Mouse (Mus musculus) ES-CJ7 (cell line): ENCODE results near the gene Slc30a2.
"Not testable (repeated sequence)": the region's sequence is repeated elsewhere in the genome, so short reads cannot be mapped to it uniquely, and the experiment has no call there.

Source experiments
- DNase-seq: peaks from one replicate; pipeline ENCODE4 v3.0.0; 2011; ENCODE audit warnings: low read depth, low spot score

Gene Slc30a2

GRCm38 (mm10) chr4:134357461-134357771 lies 14.4 kb downstream of the Slc30a2 start:
- DNase-seq: no peak

- no peak for DNase-seq
Measured at GRCm38 (mm10) chr4:134359649-134360048, 16.7 kb downstream of the Slc30a2 start.

DNA sequence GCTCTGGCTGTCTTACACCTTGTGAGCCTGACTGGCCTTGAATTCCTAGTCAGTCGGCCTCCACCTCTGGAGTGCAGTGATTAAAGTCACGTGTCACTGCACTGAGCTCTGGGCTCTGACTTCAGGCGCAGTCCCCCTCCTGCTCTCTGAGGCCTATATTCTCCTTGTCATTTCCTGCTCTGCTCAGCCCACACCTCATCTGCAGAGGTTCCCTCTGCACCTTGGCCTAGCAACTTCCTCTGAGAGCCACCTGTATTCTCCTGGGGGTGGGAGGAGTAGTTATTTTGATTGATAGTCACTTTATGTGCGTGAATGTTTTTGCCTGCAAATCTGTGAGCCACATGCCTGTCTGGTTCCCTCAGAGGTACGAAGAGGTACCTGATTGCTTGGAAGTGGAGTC lies 18.2 kb downstream of the Slc30a2 start:
- DNase-seq: no peak

DNA sequence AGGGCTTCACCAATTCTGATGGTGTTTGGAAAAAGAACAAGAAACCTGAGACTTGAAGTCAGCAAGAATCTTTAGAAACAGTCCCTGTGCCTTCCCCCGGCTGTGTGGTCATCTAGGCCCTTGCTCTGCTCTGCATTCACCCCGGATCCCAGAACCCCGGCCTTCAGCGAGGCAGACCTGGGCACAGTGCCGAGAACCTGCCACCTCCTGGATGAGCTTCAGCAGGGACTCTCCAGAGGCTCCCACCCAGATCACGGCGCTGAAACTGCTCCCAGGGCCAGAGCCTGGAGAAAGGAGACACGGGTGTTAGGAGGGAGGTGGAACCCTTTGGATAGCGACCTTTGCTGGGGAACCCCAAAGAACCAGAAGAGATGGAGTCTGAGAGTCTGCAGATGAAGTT lies 19.1 kb downstream of the Slc30a2 start:
- no peak for DNase-seq

DNA sequence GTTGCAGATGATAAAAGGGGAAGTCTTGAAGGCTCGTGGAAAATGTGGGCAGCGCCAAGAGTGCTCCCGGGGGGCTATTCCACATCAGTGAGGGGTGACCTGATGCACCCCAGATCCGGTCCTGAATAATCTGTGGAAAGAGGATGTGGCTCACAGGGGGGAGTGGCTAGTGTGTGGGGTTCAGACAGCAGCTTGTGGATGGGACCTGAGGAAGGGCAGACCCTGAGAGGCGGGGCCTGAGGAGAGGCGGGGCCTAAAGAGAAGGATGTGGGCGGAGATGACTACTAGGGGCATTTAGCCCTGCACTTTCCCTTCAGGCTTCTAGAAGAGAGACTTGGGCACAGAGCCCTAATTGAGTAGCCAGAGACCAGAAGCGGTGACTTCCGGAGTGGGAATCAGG lies 19.6 kb downstream of the Slc30a2 start:
- DNase-seq: peak; percentile 26

DNA sequence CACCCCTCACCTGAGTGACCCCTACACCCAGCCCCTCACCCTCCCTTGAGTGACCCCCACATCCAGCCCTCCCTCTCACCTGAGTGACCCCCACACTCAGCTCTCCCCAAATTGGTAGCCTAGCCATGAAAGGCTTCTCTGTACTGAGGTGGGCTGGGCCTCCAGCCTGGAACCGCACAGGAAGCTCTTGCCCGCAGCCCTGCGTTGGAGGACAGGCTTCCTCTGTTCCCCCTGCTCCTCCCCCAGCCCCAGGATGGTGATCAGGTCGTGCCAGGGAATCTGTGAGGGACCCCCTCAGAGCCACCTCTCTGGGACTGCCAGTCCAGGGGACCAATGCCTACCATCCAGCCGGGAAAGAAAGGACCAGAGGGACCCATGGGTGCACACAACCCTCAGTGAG lies 22.3 kb downstream of the Slc30a2 start:
- no peak for DNase-seq

- no peak for DNase-seq
Measured at GRCm38 (mm10) chr4:134370649-134371221, 27.8 kb downstream of the Slc30a2 start.

DNA sequence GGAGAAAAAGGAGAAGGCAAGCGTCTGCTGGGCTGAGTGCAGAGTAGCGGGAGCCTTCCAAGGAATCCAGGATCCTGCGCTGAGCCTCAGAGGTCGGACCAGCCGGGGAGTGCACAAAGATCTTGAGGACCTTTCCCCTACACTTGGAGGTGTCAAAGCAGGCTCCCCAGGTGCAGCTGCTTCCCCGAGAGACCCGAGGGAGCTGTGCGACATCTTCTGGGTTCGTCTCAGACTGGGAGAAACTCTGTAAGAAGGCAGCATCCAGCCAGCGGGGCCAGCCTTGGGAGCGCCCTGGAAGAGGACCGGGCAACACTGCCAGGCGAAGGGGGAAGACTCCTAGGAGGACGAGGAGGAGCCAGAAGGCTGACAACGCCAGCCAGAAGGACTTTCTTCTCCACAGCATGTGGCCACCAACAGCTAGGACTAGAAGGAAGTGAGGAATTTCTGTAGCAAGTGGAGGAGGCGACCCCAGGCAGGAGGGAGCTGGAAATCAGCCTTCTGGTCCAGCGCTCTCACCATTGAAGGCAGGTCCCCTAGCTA lies 28.4 kb downstream of the Slc30a2 start:
- DNase-seq: no peak

- peak; percentile 75 for DNase-seq
Measured at GRCm38 (mm10) chr4:134372294-134372747, 29.3 kb downstream of the Slc30a2 start.

DNA sequence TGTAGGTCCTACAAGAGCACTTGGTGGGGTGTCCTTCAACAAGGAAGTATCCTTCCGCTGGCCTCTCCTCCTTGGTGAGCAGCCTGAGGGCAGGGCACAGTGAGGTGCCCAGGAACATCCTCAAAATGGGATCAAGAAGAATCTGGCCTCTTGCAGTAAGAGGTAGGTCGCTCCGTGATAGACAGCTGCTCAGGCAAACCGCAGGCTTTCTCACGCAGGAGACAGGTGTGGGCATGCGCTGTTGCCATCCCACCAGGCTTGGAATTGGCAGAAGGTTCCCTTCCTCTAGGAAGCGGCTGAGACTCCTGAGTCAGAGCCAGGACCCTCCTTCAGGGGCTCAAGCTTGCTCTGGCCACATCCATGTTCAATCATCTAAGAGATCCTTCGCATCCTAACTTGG lies 30.3 kb downstream of the Slc30a2 start:
- no peak for DNase-seq

DNA sequence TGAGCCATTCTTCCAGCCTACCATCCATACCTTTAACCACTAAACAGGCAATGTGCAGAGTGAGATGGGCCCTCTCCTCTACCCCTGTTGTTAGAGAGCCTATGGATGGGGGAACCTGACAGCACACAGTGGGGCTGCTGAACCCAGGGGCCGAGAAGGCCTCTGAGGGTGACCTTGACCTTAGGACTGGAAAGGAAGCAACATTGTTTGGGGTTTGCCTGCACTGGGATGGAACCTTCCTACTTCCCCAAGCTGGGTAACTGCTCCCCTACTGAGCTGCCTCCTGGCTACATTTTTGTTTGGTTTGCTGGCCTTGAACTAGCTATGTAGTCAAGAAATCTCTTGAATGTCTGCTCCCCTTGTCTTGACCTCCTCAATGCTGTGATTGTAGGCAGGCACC lies 31.3 kb downstream of the Slc30a2 start:
- DNase-seq: peak; percentile 70

DNA sequence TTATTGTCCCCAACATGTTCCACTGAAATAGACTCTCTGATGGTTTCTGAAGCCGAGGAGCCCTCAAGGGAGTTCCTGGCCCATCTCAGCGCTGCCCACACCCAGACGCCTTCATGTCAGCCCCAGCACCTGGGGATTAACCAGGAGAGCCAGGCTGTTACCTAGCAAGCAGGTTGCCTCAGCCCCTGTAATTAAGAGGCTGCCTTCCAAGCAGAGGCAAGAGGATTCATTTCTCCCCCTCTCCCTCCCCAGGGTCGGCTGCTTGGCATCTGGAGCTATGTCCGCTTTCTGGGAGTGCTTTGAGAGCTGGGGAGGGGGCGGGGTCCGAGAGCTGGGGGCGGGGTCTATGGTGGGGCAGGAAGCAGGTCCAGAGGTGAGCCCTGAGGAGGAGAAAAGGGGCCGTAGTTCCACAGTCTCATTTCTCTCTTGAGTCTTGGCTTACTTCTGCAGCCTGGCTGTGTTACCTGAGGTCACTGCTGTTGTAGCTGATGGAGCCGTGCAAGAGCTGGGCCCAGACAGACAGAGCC lies 35.2 kb downstream of the Slc30a2 start:
- DNase-seq: peak; percentile 36

DNA sequence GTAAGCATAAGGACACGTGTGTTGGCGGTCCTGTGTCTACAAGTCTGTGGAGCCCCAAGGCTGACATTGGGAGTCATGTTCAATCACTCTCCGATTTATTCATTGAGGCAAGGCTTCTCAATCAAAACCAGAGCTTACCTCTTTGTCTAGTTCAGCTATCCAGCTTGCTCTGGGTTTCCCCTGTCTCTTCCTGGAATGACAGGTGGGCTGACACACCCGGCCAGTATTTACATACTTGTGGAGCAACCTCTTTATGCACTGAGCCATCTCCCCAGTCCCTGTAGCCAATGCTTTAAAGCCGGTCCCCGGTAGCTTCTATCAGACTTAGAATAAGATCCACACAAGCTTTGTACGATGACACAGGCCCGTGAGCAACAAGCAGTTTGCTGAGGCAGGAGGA lies 36.5 kb downstream of the Slc30a2 start:
- DNase-seq: peak; percentile 43

- not testable (repeated sequence) for DNase-seq
Measured at GRCm38 (mm10) chr4:134383750-134384149, 40.8 kb downstream of the Slc30a2 start, which contains the start of gene Extl1. TSS of gene Extl1 (minus strand) at chr4:134383850.

DNA sequence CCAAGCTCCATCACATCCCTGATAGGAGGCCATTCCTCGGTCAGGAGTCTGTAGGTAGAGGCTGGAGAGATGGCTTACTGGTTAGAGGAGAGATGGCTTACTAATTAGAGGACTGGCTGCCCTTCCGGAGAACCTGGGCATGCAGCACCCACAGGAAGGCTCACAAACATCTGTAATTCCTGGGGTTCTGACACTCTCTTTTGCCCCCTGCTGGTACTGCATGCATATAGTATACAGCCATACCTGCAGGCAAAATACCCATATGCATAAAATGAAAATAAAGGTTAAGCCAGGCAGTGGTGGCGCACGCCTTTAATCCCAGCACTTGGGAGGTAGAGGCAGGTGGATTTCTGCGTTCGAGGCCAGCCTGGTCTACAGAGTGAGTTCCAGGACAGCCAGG lies 44.3 kb downstream of the Slc30a2 start:
- DNase-seq: no peak

DNA sequence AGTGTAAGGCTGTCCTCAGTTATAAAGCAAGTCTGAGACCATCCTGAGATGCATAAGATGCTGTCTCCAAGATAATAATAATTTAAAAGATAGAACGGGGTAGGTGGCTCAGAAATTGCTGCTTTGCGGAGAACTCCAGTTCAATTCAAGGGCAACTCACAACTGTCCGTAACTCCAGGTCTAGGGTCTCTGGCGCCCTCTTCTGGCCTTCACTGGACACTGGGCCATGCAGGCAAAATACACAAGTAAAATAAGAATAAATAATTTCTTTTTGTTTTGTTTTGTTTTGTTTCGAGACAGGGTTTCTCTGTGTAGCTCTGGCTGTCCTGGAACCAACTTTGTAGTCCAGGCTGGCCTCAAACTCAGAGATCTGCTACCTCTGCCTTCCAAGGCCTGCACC lies 45.4 kb downstream of the Slc30a2 start:
- DNase-seq: peak; percentile 86

GRCm38 (mm10) chr4:134391636-134392035 lies 48.7 kb downstream of the Slc30a2 start:
- peak; percentile 64 for DNase-seq

DNA sequence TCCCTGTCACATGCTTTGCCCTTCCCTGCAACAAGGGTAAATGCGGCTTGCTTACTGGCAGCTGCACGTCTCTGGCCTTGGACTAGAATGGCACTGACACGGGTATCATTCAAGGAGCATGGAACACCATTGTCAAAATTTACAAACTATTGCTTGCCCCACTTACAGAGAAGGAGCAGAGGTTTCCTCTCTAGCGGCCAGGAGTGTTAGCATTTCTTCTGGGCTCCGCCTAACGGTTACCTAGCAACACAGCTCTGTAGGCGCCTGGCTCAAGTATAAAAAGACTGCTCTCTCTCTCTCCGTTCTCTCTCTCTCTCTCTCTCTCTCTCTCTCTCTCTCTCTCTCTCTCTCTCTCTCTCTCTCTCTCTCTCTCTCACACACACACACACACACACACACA lies 49.6 kb downstream of the Slc30a2 start:
- peak; percentile 79 for DNase-seq

DNA sequence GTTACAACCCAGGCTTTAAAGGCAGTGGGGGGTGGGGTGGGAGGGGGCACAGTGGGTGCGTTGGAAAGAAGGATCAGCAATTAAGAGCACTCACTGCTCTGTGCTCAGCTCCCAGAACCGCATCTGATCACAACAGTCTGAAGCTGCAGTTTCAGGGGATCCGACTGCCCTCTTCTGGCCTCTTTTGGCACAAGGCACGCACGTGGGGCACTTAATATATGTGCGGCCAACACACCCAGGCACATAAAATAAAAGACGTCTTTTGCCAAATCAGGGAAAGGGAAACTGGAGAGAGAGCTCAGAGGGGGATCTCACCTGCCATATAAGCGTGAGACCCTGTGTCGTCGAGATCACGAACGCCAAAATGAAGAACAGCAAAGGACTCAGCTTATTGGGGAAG lies 50.0 kb downstream of the Slc30a2 start:
- DNase-seq: peak; percentile 93

DNA sequence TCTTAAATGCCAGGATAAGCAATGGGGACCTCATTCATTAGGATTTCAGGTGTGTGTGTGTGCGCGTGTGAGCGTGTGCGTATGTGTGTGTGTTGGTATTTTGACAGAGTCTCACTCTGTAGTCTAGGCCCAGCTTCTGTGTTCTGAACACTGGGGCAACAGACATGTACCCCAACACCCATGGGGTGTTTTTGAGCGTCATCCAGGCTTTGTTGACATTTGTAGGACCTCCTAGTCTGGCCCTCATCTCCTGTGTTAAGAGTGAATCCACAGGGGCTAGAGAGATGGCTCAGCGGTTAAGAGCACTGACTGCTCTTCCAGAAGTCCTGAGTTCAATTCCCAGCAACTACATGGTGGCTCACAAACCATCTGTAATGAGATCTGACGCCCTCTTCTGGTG lies 52.2 kb downstream of the Slc30a2 start:
- DNase-seq: no peak

- DNase-seq: peak; percentile 100
Measured at GRCm38 (mm10) chr4:134395977-134396825, 53.2 kb downstream of the Slc30a2 start, which contains the start of gene Pafah2. TSS of gene Pafah2 (plus strand) at chr4:134396320.

DNA sequence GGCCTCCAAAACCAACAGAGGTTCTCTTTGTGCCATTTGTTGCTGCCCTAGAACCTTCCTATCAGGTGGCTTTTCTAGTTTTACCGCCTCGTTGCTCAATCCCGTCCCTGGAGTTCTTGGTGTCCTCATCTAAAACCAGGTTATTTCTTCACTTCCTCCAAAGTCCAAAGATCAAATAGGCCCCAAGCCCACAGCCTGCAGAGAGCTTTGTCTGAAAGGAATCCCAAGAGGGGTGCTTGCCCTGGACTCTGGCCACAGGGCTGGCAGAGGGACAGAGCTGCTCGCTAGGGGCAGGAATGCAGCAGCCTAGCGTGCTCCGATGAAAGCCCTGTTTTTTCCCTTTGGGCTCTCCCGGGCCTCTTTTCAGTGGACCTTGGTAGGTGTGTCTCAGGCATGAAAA lies 54.1 kb downstream of the Slc30a2 start:
- no peak for DNase-seq

- DNase-seq: no peak
Measured at GRCm38 (mm10) chr4:134397732-134398131, 54.8 kb downstream of the Slc30a2 start.
